Mouse (Mus musculus) kidney, postnatal 14 days (tissue): ENCODE data around the gene Dpy19l1.

Source experiments
- DNase-seq: peaks from one replicate; pipeline ENCODE4 v3.0.0; 2022; ENCODE audit warnings: mixed read lengths

The Dpy19l1 gene

DNA sequence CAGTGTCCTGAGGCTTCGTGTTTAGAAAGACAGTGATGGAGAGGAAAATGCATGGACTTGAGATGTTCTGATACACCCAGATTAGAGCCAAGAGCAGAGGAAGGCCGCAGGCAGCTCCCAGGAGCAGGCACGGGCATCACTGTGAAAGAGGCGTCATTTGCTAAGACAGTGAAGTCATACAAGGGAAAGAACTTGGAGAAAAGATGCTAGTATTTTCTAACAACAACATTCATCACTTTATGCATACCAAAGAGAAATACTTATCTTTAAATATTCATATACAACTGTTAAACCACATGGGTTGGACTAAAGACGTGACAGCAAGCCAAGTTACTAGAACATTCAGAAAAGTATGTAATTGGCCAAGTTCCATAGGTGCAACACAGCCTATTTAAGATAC, 35.8 kb downstream of the Dpy19l1 start:
- no peak for DNase-seq

DNA sequence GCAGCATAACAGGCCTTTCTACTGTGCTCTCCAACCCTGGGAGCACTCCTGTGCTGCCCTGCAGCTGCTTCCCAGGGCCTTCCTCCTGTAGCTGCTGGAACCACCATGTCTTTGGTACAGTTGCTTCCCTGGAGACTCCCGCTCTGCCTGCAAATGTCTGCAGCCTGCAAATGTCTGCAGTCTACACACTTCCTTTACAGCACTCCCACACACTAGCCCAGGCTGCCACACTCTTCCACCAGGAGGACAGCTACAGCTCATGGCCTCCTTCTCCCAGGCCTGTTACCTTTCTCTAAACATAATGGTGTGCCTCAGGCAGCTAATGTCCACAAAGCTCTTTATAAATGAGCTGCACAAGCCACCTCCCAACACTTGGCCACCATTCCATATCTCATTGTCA, 36.3 kb downstream of the Dpy19l1 start:
- DNase-seq: no peak

DNA sequence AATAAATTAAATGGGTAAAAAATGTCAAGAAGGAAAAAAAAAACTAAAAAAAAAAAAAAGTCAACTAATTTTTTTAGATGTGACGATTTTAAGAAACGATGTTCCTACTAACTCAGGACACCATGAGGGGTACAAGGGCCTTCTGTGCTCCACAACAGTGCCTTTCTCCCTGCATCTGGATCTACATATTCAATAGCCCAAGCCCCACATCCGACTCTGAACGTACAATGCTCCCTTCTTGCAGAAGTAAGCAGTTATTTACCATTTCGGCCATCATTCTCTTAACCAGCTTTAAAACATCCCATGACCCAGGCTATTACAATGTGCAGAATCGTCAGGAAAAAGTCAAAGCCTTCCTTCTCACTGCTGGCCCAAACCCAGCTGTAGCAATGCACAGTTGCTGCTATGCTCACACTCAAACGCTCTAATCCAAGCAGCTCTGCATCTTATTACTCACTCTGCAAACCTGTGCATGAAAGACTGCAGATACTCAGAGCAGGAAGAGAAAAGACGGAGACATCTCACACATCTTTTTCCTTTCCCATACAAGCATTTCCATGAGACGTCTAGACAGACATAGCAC, 41.5 kb downstream of the Dpy19l1 start:
- DNase-seq: no peak

GRCm38 (mm10) chr9:24453833-24454232, 49.1 kb downstream of the Dpy19l1 start:
- DNase-seq: no peak

- no peak for DNase-seq
These were observed 52.0 kb downstream of the Dpy19l1 start for GRCm38 (mm10) chr9:24450976-24451375.

- DNase-seq: no peak
These were observed 52.4 kb downstream of the Dpy19l1 start for GRCm38 (mm10) chr9:24450524-24450923.

GRCm38 (mm10) chr9:24434901-24435300, 68.0 kb downstream of the Dpy19l1 start:
- DNase-seq: no peak

GRCm38 (mm10) chr9:24429721-24430120, 73.2 kb downstream of the Dpy19l1 start:
- no peak for DNase-seq

DNA sequence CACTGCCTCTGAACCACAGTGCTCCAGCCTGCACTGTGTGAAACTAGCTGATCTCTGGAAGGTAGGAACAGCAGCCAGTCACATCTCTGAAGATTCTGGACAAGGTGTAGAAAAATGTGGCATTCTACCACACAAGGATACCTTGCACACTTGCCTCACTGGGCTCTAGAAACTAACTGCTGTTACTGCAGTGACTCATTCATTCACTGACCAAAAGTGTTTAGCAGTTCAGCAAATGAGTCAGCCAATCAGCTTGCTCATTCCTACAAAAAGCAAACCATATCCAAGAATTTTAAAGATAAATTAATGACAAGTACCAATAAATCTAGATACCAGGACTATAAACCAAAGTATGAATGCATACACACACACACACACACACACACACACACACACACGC, 77.3 kb downstream of the Dpy19l1 start:
- DNase-seq: no peak

- no peak for DNase-seq
These were observed 79.7 kb downstream of the Dpy19l1 start for GRCm38 (mm10) chr9:24423241-24423640.

DNA sequence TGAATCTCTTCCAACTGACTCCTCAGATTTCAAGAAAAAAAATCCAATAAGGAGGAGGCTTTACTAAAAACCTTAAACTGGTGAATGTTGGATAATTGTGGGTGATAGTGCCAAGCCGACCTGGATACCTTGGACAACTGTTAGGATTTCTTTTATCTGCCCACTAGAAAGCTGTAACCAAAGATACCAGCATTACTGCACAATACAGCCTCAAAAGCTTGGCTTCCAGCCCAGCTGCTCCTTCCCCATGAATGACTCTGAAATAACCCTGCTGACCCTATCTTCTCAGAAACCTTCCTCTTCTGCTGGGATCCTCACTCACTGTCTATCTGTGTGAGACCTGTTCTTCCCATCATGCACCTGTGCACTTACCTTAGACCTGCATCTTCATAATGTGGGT, 81.1 kb downstream of the Dpy19l1 start:
- DNase-seq: no peak

DNA sequence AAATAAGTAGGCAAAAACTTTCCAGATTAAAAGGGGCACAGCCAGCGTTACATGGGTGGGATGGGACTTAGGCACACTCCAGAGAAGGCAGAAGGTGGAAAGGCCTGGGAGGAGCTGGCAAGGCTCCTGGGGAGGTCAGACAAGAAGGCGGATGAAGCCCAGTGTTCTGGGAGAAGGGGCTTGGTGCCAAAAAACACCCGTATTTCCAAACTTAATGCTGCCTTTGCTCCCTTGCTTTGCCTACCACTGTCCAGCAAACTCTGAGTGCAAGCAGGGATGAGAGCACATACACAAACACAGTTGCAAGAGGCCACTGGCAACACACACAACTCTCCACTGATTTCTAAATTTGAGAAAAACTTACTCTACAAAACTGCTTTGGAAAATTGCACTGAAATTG, 81.7 kb downstream of the Dpy19l1 start:
- DNase-seq: no peak

DNA sequence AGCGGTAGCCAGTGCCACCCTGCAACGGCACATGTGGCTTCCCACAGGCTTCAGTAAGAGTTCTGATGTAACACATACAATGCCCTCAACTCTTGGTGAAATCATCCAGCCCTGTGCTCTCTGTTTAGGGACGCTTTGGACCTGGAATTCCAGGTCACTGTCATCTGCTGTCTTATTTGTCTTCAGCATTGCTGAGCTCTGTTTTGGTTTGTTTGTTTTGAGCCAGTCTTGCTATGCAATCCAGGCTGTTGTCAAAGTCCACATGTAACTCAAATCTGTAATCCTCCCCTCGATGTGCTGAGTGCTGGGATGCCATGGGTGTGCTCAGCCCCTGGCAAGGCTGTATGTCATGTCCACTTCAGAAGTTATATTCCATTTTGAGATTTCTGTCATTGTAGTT, 82.8 kb downstream of the Dpy19l1 start:
- DNase-seq: no peak

DNA sequence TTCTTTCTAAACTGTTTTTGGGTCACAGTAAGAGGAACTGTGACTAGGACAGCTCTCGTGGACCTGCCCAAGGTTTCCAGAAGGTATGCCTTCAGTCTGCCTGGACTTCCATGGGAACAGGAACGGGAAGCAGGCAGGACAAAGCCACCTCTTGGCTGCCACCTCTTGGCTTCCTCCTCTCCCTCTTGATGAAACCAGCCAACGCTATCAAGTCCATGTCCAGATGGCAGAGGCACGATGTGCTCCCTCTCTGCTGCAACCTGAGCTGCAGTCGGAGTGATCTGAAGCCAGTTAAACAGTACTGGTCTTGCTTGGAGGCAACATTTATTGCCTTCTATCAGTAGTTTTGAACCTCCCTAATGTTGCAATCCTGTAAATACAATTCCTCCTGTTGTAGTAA, 84.7 kb downstream of the Dpy19l1 start:
- no peak for DNase-seq

- no peak for DNase-seq
These were observed 91.5 kb downstream of the Dpy19l1 start for GRCm38 (mm10) chr9:24411483-24411882.

GRCm38 (mm10) chr9:24410439-24410838, 92.5 kb downstream of the Dpy19l1 start:
- DNase-seq: no peak

- no peak for DNase-seq
These were observed 94.9 kb downstream of the Dpy19l1 start for GRCm38 (mm10) chr9:24407992-24408391.

- no peak for DNase-seq
These were observed 108.8 kb downstream of the Dpy19l1 start for GRCm38 (mm10) chr9:24394146-24394545.

- no peak for DNase-seq
These were observed 112.1 kb downstream of the Dpy19l1 start for GRCm38 (mm10) chr9:24390807-24391370.

DNA sequence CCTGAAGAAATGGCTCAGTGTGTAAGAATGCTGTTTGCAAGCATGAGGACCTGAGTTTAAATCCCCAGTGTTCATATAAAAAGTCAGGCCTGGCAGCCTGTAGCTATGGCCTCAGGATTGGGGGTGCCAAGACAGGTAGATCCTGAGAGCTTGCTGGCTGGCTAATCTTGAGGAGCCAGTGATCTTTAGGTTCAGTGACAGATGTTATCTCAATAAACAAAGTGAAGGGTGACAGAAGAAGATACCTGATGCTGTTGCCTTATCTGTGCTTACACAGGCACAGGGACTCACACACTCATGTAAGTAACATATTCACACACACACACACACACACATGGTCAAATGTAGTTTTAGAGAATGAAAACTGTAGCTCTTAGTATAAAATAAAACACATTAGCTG, 115.7 kb downstream of the Dpy19l1 start:
- DNase-seq: no peak

GRCm38 (mm10) chr9:24379321-24379720, 123.6 kb downstream of the Dpy19l1 start:
- peak; percentile 6 for DNase-seq

DNA sequence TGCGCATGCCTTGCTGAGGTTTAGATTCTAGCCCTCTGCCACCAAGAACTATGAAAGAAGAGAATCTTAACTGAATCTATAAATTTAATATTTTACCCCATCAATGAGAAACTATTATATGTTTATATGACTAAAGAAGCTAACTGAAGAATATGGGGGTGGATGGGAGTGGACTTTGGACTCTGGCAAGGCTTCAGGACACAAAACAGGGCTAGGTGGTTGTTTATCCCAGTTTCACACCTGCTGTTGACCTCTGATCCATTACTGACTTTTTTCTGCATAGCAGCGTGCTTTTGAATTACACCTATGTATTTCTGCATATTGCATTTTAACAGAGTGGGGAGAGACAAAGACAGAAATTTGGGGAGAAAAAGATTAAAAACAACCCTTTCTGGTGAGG, 124.1 kb downstream of the Dpy19l1 start:
- DNase-seq: no peak
